Mouse (Mus musculus) small intestine, adult 2 months (tissue): Measurements from ENCODE around the gene Rhot1.

Experiments
- CTCF ChIP-seq: fragments of 200-500 bp; IDR thresholded peaks from 2 replicates; pipeline ENCODE4 v1.5.1; 2012; ENCODE audit warnings: low read depth, mild to moderate bottlenecking, control low read depth, inconsistent platforms, low read length, moderate library complexity, mixed read lengths; ENCODE audit not compliant: insufficient replicate concordance, insufficient read length; ENCODE audit errors: extremely low read depth
- POLR2A ChIP-seq: fragments of 200-500 bp; IDR thresholded peaks from 2 replicates; pipeline ENCODE4 v1.6.1; 2012; ENCODE audit warnings: low read depth, mild to moderate bottlenecking, control low read depth, inconsistent platforms, low read length, moderate library complexity

- TF ChIP-seq CTCF (no peak), POLR2A (no peak)
Measured at GRCm38 (mm10) chr11:80238306-80238705, 29.5 kb downstream of the Rhot1 start.
